Mouse (Mus musculus) kidney, adult 2 months (tissue): ENCODE results near the gene Gtf3c3. TPM values are rescaled to one million over a fixed set of nuclear protein-coding genes. Genes with fewer than 3 reads are reported as not detected.

Experiments
- DNase-seq: peaks from one replicate; pipeline ENCODE4 v3.0.0; 2021
- H3K27ac ChIP-seq: fragments of 200-500 bp; 2 replicates; pipeline ENCODE4 v1.5.1; 2012; ENCODE audit warnings: low read depth, low read length, control low read depth, inconsistent platforms; ENCODE audit not compliant: insufficient read depth
- H3K27me3 ChIP-seq: fragments of 200-500 bp; replicated peaks from 2 replicates; pipeline ENCODE4 v1.6.1; 2012; ENCODE audit warnings: mild to moderate bottlenecking, moderate library complexity, low read length, inconsistent platforms; ENCODE audit not compliant: control insufficient read depth, insufficient read depth
- H3K36me3 ChIP-seq: fragments of 200-500 bp; 2 replicates; pipeline ENCODE4 v1.6.1; 2012; ENCODE audit warnings: mild to moderate bottlenecking, moderate library complexity, low read length, inconsistent platforms; ENCODE audit not compliant: control insufficient read depth, insufficient read depth
- H3K4me1 ChIP-seq: fragments of 200-500 bp; 2 replicates; pipeline ENCODE4 v1.6.1; 2011; ENCODE audit warnings: low read length; ENCODE audit not compliant: control insufficient read depth, insufficient read depth
- H3K4me3 ChIP-seq: fragments of 200-500 bp; 2 replicates; pipeline ENCODE4 v1.5.1; 2011; ENCODE audit warnings: mild to moderate bottlenecking, low read depth, low read length, control low read depth; ENCODE audit not compliant: insufficient read depth
- CTCF ChIP-seq: fragments of 200-500 bp; conservative IDR thresholded peaks from 2 replicates; pipeline ENCODE4 v1.5.1; 2011; ENCODE audit warnings: low read depth, mild to moderate bottlenecking, control low read depth, low read length, moderate library complexity, mixed read lengths; ENCODE audit not compliant: insufficient read depth, insufficient read length
- POLR2A ChIP-seq: fragments of 200-500 bp; IDR thresholded peaks from one replicate; pipeline ENCODE4 v1.6.1; 2011; ENCODE audit warnings: low read depth, low read length, control low read depth
- WGBS: fragments of 180-500 bp; shearing (Covaris S2); methylation state at CpG from one replicate; pipeline ENCODE4 v1.1.7; 2018; 5-methylcytosine and 5-hydroxymethylcytosine counted together
- polyA plus RNA-seq: library from polyadenylated mRNA; depleted of rRNA; stranded (reverse); fragments of >200 nt; gene quantifications from 2 replicates; pipeline ENCODE4 v1.2.3, GENCODE M21; 2012; rRNA removed

The Gtf3c3 gene
- polyA plus RNA-seq, 1 experiment = 5.4 TPM

GRCm38 (mm10) chr1:54377506-54378051, 61.2 kb downstream of the Gtf3c3 start:
- no peaks in the 10 kb centered on the region for H3K27me3 ChIP-seq
- no peak overlapping the region for H3K27ac ChIP-seq
- peak; percentile 25 for DNase-seq
- H3K36me3 ChIP-seq = no peaks in the 10 kb centered on the region
- no peak overlapping the region for H3K4me3 ChIP-seq
- TF ChIP-seq CTCF = no peak
- TF ChIP-seq POLR2A = no peak
- H3K4me1 ChIP-seq = no peaks in the 10 kb centered on the region

GRCm38 (mm10) chr1:54356566-54356965, 82.2 kb downstream of the Gtf3c3 start:
- Histone ChIP-seq H3K27ac (no peak overlapping the region), H3K4me3 (no peak overlapping the region), H3K4me1 (no peaks in the 10 kb centered on the region), H3K36me3 (no peaks in the 10 kb centered on the region), H3K27me3 (no peaks in the 10 kb centered on the region)
- 74% methylated on average over 6 of the region's 6 CpGs for WGBS
- TF ChIP-seq CTCF = no peak
- no peak for TF ChIP-seq POLR2A
- no peak for DNase-seq

DNA sequence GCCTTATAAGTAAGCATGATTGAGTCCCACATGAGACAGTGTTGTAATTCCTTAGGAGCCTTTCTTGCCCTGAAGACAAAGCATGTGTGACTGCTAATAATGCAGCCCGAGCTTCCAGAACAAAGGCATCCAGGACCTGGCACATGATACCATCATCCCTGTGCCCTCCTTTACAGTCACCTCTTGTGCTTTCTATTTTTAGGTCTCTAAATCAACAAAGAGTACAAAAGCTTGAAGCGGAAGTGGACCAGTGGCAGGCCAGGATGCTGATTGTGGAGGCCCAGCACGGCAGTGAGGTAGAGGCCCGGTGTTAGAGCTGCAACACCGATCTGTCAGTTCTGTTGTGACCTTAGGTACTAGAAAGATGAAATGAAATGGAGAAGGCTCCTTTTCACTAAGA, 83.3 kb downstream of the Gtf3c3 start:
- no peak for DNase-seq
- H3K4me1 ChIP-seq = no peaks in the 10 kb centered on the region
- H3K27me3 ChIP-seq = no peaks in the 10 kb centered on the region
- TF ChIP-seq CTCF (no peak), POLR2A (no peak)
- no peak overlapping the region for H3K4me3 ChIP-seq
- H3K27ac ChIP-seq = no peak overlapping the region
- 72% methylated on average over 5 of the region's 5 CpGs for WGBS
- H3K36me3 ChIP-seq = no peaks in the 10 kb centered on the region

DNA sequence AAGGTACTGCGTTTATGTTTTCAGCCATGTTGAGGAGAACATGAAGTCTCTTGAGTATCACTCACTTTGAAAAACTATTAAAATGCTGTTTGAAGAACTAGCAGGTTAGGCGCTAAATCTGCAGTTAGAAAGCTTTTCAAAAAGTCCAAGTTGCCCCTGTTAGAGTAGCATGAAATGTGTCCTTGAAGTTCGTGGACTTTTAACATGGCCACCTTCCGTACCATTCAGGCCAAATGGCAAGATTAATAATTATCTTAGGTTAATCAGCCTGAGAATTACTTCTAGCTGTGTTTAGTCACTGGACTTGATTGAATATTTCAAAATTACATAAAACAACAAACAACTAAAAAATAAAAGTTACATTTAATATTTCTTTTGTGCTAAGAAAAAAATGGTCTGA, 84.0 kb downstream of the Gtf3c3 start:
- Histone ChIP-seq H3K27ac (no peak overlapping the region), H3K4me1 (no peaks in the 10 kb centered on the region), H3K27me3 (no peaks in the 10 kb centered on the region), H3K4me3 (no peak overlapping the region), H3K36me3 (no peaks in the 10 kb centered on the region)
- DNase-seq = peak; percentile 57
- WGBS = 63% methylated on average over 4 of the region's 4 CpGs
- TF ChIP-seq POLR2A (no peak), CTCF (no peak)

Other genes starting within 250 kb of the Gtf3c3 start
- gene Hecw2, start 243.8 kb downstream of the Gtf3c3 start, polyA plus RNA-seq = 3.9 and 6.6 TPM in 2 replicates
- not detected in 2 replicates for gene Ccdc150, start 188.3 kb downstream of the Gtf3c3 start, polyA plus RNA-seq
- 2.3 and 2.8 TPM in 2 replicates for gene Pgap1, start 118.7 kb upstream of the Gtf3c3 start, polyA plus RNA-seq